Mouse (Mus musculus) MEL (cell line): Measurements from ENCODE around the gene Tead3. TPM values are rescaled to one million over a fixed set of nuclear protein-coding genes. Genes with fewer than 3 reads are reported as not detected.
"Not testable (repeated sequence)": the region's sequence is repeated elsewhere in the genome, so short reads cannot be mapped to it uniquely, and the experiment has no call there.

Source experiments
- DNase-seq: peaks from one replicate; pipeline ENCODE4 v3.0.0; 2011; ENCODE audit warnings: low read depth, low spot score
- H3K27ac ChIP-seq: 2 replicates; pipeline ENCODE4 v1.5.1; 2012; ENCODE audit warnings: low read depth, mild to moderate bottlenecking, control low read depth, low read length, moderate library complexity; ENCODE audit not compliant: control insufficient read depth
- H3K27me3 ChIP-seq, 2 experiments: fragments of 150-350 bp in 1 of 2; sonication (generic) in 1 of 2; 2 replicates each; pipeline ENCODE4 v1.6.1; 2012; ENCODE audit warnings: low read length in 2 of 2, mild to moderate bottlenecking in 2 of 2, improper control_type of control experiment in 1 of 2, moderate library complexity in 1 of 2; ENCODE audit not compliant: insufficient read depth in 2 of 2, control insufficient read depth in 1 of 2
- H3K36me3 ChIP-seq, 2 experiments: 2 replicates each; pipeline ENCODE4 v1.6.1; 2012 to 2014; ENCODE audit warnings: low read length in 2 of 2, improper control_type of control experiment in 1 of 2, inconsistent platforms in 1 of 2, mild to moderate bottlenecking in 1 of 2; ENCODE audit not compliant: insufficient read depth in 2 of 2, control insufficient read depth in 1 of 2
- H3K4me1 ChIP-seq, 2 experiments: fragments of 150-350 bp in 1 of 2; sonication (generic) in 1 of 2; 2 replicates each; pipeline ENCODE4 v1.6.1; 2012; ENCODE audit warnings: low read length in 2 of 2, improper control_type of control experiment in 1 of 2, mild to moderate bottlenecking in 1 of 2; ENCODE audit not compliant: insufficient read depth in 2 of 2, control insufficient read depth in 1 of 2
- H3K4me3 ChIP-seq, 2 experiments: fragments of 150-350 bp in 1 of 2; sonication (generic) in 1 of 2; 2 replicates each; pipeline ENCODE4 v1.5.1; 2012; ENCODE audit warnings: low read depth in 2 of 2, low read length in 2 of 2, mild to moderate bottlenecking in 2 of 2, moderate library complexity in 2 of 2, control low read depth in 1 of 2, improper control_type of control experiment in 1 of 2; ENCODE audit not compliant: control insufficient read depth in 1 of 2, insufficient read depth in 1 of 2
- H3K79me2 ChIP-seq: 2 replicates; pipeline ENCODE4 v1.6.1; 2012; ENCODE audit warnings: mild to moderate bottlenecking, low read length, moderate library complexity; ENCODE audit not compliant: control insufficient read depth, poor library complexity, insufficient read depth
- H3K9ac ChIP-seq: 2 replicates; pipeline ENCODE4 v1.6.1; 2012; ENCODE audit warnings: low read depth, mild to moderate bottlenecking, control low read depth, low read length, moderate library complexity; ENCODE audit not compliant: control insufficient read depth, poor library complexity, severe bottlenecking
- H3K9me3 ChIP-seq: fragments of 150-350 bp; sonication (generic); replicated peaks from 2 replicates; pipeline ENCODE4 v1.6.1; 2012; ENCODE audit warnings: mild to moderate bottlenecking, low read length, improper control_type of control experiment, moderate library complexity; ENCODE audit not compliant: insufficient read depth
- CHD2 ChIP-seq: IDR thresholded peaks from 2 replicates; pipeline ENCODE4 v1.6.1; 2011; ENCODE audit warnings: low read length, improper control_type of control experiment
- CTCF ChIP-seq, 3 experiments: IDR thresholded peaks in 2 of 3; conservative IDR thresholded peaks in 1 of 3; 2 replicates each; pipeline ENCODE4 v1.5.1; 2011 to 2012; ENCODE audit warnings: low read length in 3 of 3, low read depth in 2 of 3, mild to moderate bottlenecking in 2 of 3, improper control_type of control experiment in 1 of 3, inconsistent platforms in 1 of 3, mixed read lengths in 1 of 3, moderate library complexity in 1 of 3; ENCODE audit not compliant: control insufficient read depth in 1 of 3, insufficient read depth in 1 of 3, poor library complexity in 1 of 3, severe bottlenecking in 1 of 3
- E2F4 ChIP-seq: IDR thresholded peaks from 2 replicates; pipeline ENCODE4 v1.6.1; 2011; ENCODE audit warnings: low read depth, low read length, improper control_type of control experiment, borderline replicate concordance
- EP300 ChIP-seq, 2 experiments: IDR thresholded peaks; 2 replicates each; pipeline ENCODE4 v1.6.1; 2011; ENCODE audit warnings: improper control_type of control experiment in 2 of 2, low read length in 2 of 2, low read depth in 1 of 2, mild to moderate bottlenecking in 1 of 2
- GATA1 ChIP-seq: IDR thresholded peaks from 2 replicates; pipeline ENCODE4 v1.6.1; 2011; ENCODE audit warnings: low read depth, low read length, improper control_type of control experiment
- KAT2A ChIP-seq: conservative IDR thresholded peaks from 2 replicates; pipeline ENCODE4 v1.6.1; 2012; ENCODE audit warnings: low read depth, low read length, improper control_type of control experiment, inconsistent platforms
- MAX ChIP-seq: IDR thresholded peaks from 2 replicates; pipeline ENCODE4 v1.6.1; 2011; ENCODE audit warnings: low read length, improper control_type of control experiment
- MAZ ChIP-seq: IDR thresholded peaks from 2 replicates; pipeline ENCODE4 v1.6.1; 2012; ENCODE audit warnings: low read depth, mild to moderate bottlenecking, inconsistent platforms, low read length, improper control_type of control experiment
- MEF2A ChIP-seq: IDR thresholded peaks from 2 replicates; pipeline ENCODE4 v1.6.1; 2014; ENCODE audit warnings: low read depth, mild to moderate bottlenecking, inconsistent platforms, low read length, improper control_type of control experiment; ENCODE audit not compliant: poor library complexity, insufficient replicate concordance, severe bottlenecking; ENCODE audit errors: extremely low read depth
- MYC ChIP-seq: IDR thresholded peaks from 2 replicates; pipeline ENCODE4 v1.6.1; 2011; ENCODE audit warnings: low read depth, mild to moderate bottlenecking, low read length, improper control_type of control experiment, moderate library complexity
- NRF1 ChIP-seq: IDR thresholded peaks from 2 replicates; pipeline ENCODE4 v1.6.1; 2014; ENCODE audit warnings: low read depth, mild to moderate bottlenecking, inconsistent platforms, low read length, improper control_type of control experiment, moderate library complexity; ENCODE audit not compliant: poor library complexity, insufficient read depth, severe bottlenecking
- POLR2A ChIP-seq, 2 experiments: IDR thresholded peaks; 2 replicates each; pipeline ENCODE4 v1.6.1; 2011 to 2012; ENCODE audit warnings: low read length in 2 of 2, mild to moderate bottlenecking in 2 of 2, control low read depth in 1 of 2, improper control_type of control experiment in 1 of 2, low read depth in 1 of 2, moderate library complexity in 1 of 2; ENCODE audit not compliant: control insufficient read depth in 1 of 2, insufficient read depth in 1 of 2, poor library complexity in 1 of 2
- POLR2AphosphoS5 ChIP-seq: IDR thresholded peaks from 2 replicates; pipeline ENCODE4 v1.6.1; 2012; ENCODE audit warnings: low read depth, borderline replicate concordance, mild to moderate bottlenecking, inconsistent platforms, low read length, moderate library complexity, mixed read lengths
- RAD21 ChIP-seq: IDR thresholded peaks from 2 replicates; pipeline ENCODE4 v1.6.1; 2011; ENCODE audit warnings: mild to moderate bottlenecking, low read depth, low read length, improper control_type of control experiment
- SIN3A ChIP-seq: IDR thresholded peaks from 2 replicates; pipeline ENCODE4 v1.6.1; 2012; ENCODE audit warnings: low read length, improper control_type of control experiment, inconsistent platforms
- SMC3 ChIP-seq: IDR thresholded peaks from 2 replicates; pipeline ENCODE4 v1.6.1; 2011; ENCODE audit warnings: low read depth, low read length, improper control_type of control experiment
- TAL1 ChIP-seq: IDR thresholded peaks from 2 replicates; pipeline ENCODE4 v1.6.1; 2012; ENCODE audit warnings: mild to moderate bottlenecking, inconsistent platforms, low read length, moderate library complexity, mixed read lengths
- TBP ChIP-seq: IDR thresholded peaks from 2 replicates; pipeline ENCODE4 v1.8.0; 2011; ENCODE audit warnings: low read depth, low read length, improper control_type of control experiment
- TCF12 ChIP-seq: IDR thresholded peaks from 2 replicates; pipeline ENCODE4 v1.6.1; 2014; ENCODE audit warnings: low read depth, mild to moderate bottlenecking, inconsistent platforms, low read length, improper control_type of control experiment, moderate library complexity
- ZC3H11A ChIP-seq: IDR thresholded peaks from 2 replicates; pipeline ENCODE4 v1.6.1; 2012; ENCODE audit warnings: low read depth, mild to moderate bottlenecking, inconsistent platforms, low read length, improper control_type of control experiment
- ZMIZ1 ChIP-seq: IDR thresholded peaks from 2 replicates; pipeline ENCODE4 v1.6.1; 2012; ENCODE audit warnings: low read depth, mild to moderate bottlenecking, inconsistent platforms, low read length, improper control_type of control experiment, moderate library complexity
- polyA plus RNA-seq, 2 experiments: library from polyadenylated mRNA; stranded (reverse) in 1 of 2; unstranded in 1 of 2; fragments of >175 nt in 1 of 2; fragments of >200 nt in 1 of 2; gene quantifications; 2 replicates each; pipeline versions ENCODE4 v1.2.1 to v1.2.4; 2012; ENCODE audit warnings: low replicate concordance in 2 of 2, low read depth in 1 of 2; ENCODE audit not compliant: insufficient read length in 2 of 2, insufficient read depth in 1 of 2, missing spikeins in 1 of 2
- total RNA-seq: library from RNA; depleted of rRNA; stranded (reverse); fragments of 300-350 nt; gene quantifications from 2 replicates; pipeline ENCODE4 v1.2.3, GENCODE M21; 2012

Tead3 gene
- total and polyA plus RNA-seq, 3 experiments = 0.73 to 4.1 TPM; not detected in 1

DNA sequence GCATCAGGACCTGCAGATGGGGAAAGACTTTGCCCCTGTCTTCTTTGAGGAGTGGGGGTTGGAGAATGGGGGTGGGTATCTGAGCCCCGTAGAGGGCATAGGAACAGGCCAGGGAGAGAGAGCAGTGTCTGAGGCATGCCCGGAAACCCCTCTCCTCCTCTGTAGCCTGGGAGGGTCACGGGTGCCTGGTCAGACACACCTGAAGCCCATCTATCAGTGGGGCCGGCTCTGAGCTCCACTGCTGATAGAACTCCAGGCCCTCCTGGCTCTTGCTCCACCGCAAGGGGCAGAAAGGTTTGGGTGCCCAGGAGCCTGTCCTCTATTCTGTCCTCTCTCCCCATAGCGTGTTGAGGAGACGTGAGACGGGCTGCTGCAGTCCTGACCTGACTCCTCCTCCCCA is 24.9 kb downstream of the Tead3 start:
- TF ChIP-seq MAX = no peak
- TF ChIP-seq EP300 (IDR thresholded peaks at IDR 0.05; ENCODE audit: low read depth in 1 of 2, low read length in 2 of 2) = no peak
- TF ChIP-seq TCF12 = no peak
- no peak for TF ChIP-seq NRF1
- no peak for TF ChIP-seq CTCF (IDR thresholded peaks at IDR 0.05 in 2 of 3, conservative IDR thresholded peaks at IDR 0.05 in 1 of 3; ENCODE audit: control insufficient read depth in 1 of 3, insufficient read depth in 1 of 3, low read depth in 2 of 3, low read length in 3 of 3, poor library complexity in 1 of 3, severe bottlenecking in 1 of 3)
- no peak for TF ChIP-seq POLR2AphosphoS5
- TF ChIP-seq E2F4 = no peak
- no peak for TF ChIP-seq MYC
- no peak for TF ChIP-seq TAL1
- no peak for TF ChIP-seq ZMIZ1
- TF ChIP-seq GATA1 = no peak
- TF ChIP-seq MEF2A = no peak
- TF ChIP-seq ZC3H11A = no peak
- no peak for TF ChIP-seq MAZ
- TF ChIP-seq CHD2 = no peak
- no peak for TF ChIP-seq KAT2A
- TF ChIP-seq POLR2A (IDR thresholded peaks at IDR 0.05; ENCODE audit: control insufficient read depth in 1 of 2, insufficient read depth in 1 of 2, low read depth in 1 of 2, low read length in 2 of 2, poor library complexity in 1 of 2) = no peak
- no peak for TF ChIP-seq TBP
- no peak for TF ChIP-seq SIN3A
- Histone ChIP-seq H3K27me3 (no peaks in the 10 kb centered on the region), H3K4me3 (no peak overlapping the region), H3K9me3 (no peaks in the 10 kb centered on the region), H3K36me3 (peaks cover 3 to 7% of the 10 kb centered on the region in 2 experiments; a peak in 3 of 4 replicates), H3K9ac (no peak overlapping the region), H3K27ac (no peak overlapping the region), H3K79me2 (peaks cover 24% of the 10 kb centered on the region), H3K4me1 (peaks cover 0 to 8% of the 10 kb centered on the region in 2 experiments; a peak in 1 of 4 replicates)
- no peak for DNase-seq

DNA sequence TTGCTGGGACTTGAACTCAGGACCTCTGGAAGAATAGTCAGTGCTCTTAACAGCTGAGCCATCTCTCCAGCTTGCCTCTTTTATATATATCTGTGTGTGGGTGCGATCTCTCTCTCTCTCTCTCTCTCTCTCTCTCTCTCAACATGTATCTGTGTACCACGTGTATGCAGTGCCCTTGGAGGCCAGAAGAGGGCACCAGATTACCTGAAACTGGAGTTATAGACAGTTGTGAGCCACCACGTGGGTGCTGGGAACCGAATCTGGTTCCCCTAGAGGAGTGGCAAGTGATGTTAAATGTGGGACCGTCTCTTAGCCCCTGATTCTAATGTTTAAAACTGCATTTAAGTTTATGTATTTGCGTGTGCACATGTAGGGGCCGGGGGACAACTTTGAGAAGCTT is 26.2 kb downstream of the Tead3 start:
- H3K27me3 ChIP-seq, H3K4me1 ChIP-seq, H3K27ac ChIP-seq, H3K9me3 ChIP-seq, H3K36me3 ChIP-seq, H3K4me3 ChIP-seq, H3K9ac ChIP-seq: not testable (repeated sequence)
- TF ChIP-seq SMC3 (peak; percentile 25; the same call in 1 of the 2 replicates), CTCF (IDR thresholded peaks at IDR 0.05 in 2 of 3, conservative IDR thresholded peaks at IDR 0.05 in 1 of 3; ENCODE audit: control insufficient read depth in 1 of 3, insufficient read depth in 1 of 3, low read depth in 2 of 3, low read length in 3 of 3, poor library complexity in 1 of 3, severe bottlenecking in 1 of 3) (peak; percentile 39 to 47 (median 44); a peak in 5 of 6 replicates), RAD21 (peak; percentile 17; the same call in 1 of the 2 replicates)
- peaks cover 14% of the 10 kb centered on the region for H3K79me2 ChIP-seq
- peak; percentile 67 for DNase-seq
